Mouse (Mus musculus) stomach, postnatal 0 days (tissue): Measurements from ENCODE around the gene Pde8a.

Source experiments
- CTCF ChIP-seq: IDR thresholded peaks from 2 replicates; pipeline ENCODE4 v1.5.1; 2016; ENCODE audit warnings: antibody characterized with exemption, low read depth, mild to moderate bottlenecking, moderate library complexity
- EP300 ChIP-seq: optimal IDR thresholded peaks from 2 replicates; pipeline ENCODE3; 2016; ENCODE audit warnings: antibody characterized with exemption

DNA sequence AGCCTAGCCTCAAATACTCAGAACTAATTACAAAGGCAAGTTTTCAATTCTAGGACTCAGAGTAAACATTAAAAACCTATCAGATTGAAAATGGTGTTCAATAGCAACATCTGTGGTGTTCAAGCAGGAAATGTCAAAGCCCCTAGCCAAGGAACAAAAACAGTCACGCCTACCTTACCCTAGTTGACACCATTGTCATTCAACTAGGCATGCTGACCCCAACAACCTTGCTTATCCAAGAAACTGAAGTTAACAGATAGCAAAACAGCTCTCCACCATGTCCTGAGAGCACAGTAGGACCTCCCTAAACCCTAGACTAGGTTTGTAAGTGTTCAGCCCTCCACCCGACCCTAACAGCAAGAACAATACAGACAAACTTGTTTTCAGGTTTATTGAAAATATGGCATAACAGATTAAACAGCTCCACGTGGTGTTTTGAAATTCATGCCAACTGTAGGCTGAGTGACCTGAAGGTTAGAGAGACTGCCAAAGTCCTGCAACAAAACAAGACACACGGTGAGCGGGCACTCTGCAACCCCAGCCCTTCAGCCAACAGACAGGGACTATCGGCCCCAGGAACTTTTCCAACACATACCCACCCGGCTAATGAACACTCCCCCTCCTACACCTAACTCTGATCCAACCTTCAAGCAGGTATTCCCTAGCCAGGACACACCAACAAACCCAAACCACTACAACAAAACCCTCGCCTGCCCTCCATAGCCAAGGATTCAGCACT, 129.1 kb downstream of the Pde8a start:
- TF ChIP-seq EP300: no peak
- TF ChIP-seq CTCF: no peak
